Mouse (Mus musculus): ENCODE data around the gene Cdh23.

GRCm38 (mm10) chr10:60350805-60351167, 345.5 kb downstream of the Cdh23 start:
- TF ChIP-seq CTCF (IDR thresholded peaks at IDR 0.05; ENCODE audit: low read depth, low read length) = no peak
- no peak for TF ChIP-seq POLR2AphosphoS5 (IDR thresholded peaks at IDR 0.05; ENCODE audit: insufficient replicate concordance, low read depth, low read length)

Measured in G1E (cell line).